Mouse (Mus musculus): ENCODE measurements at regions not wholly inside any gene's neighbourhood (a gene's known extent, or its start where the extent isn't known, plus 50 kb on each side); places are given as distances from the start of the nearest gene placed in this dataset.

DNA sequence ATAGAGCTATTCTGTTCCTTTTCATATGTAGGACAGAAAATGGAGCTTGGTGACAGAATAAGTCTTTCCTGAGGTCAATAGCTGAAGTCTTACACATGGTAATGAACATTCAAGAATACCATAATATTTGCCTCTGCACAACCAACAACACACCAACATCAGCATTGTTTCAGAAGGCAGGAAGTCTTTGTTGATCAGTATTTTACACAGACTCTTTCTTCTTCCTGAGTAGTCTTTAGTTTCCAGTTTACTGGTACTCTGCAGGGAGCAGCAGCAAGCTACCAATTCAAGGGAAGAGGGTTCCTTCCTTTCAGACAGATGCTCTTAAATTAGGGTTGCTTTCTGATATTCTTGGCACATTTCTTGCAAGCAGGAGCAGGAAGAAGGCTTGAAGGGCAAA is 1170.7 kb upstream of the Sel1l start:
- TF ChIP-seq CTCF (IDR thresholded peaks at IDR 0.05; ENCODE audit: control insufficient read depth, insufficient read depth, insufficient read length) (no peak), CEBPB (IDR thresholded peaks at IDR 0.05; ENCODE audit: low read depth) (no peak), MYOG (IDR thresholded peaks at IDR 0.05; ENCODE audit: control insufficient read depth, extremely low read depth, insufficient read length) (no peak), MYOD1 (IDR thresholded peaks at IDR 0.05; ENCODE audit: control insufficient read depth, insufficient read length, low read depth) (no peak), MAX (IDR thresholded peaks at IDR 0.05) (no peak)

All from C2C12 (cell line).